Mouse (Mus musculus): ENCODE data around the gene Kdm2a.

DNA sequence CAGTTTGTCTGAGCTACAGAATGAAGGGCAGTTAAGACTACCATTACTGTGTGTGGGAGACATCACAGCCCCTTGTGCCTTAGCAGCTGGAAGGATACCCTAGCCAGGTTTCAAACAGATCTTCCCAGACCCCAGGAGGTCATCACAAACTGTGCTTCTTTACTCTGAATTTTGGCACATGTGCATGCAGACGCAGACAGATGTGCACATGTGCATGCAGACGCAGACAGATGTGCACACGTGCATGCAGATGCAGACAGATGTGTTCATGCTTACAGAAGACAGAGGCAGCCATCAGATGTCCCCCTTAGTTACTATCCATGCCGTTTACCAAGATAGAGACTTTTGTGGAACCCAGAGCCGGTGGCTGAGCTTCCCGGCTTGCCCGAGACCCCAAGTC is 99.0 kb downstream of the Kdm2a start:
- TF ChIP-seq TAL1 (IDR thresholded peaks at IDR 0.05; ENCODE audit: low read length) (no peak), GATA1 (IDR thresholded peaks at IDR 0.05; ENCODE audit: low read length) (no peak)
